Mouse (Mus musculus) megakaryocyte, embryonic 14.5 days (primary cell): ENCODE results near the gene Gpr3.

Experiments
- FLI1 ChIP-seq: IDR thresholded peaks from 2 replicates; pipeline ENCODE4 v1.6.1; 2012; ENCODE audit warnings: low read length, inconsistent platforms, mixed read lengths
- GATA1 ChIP-seq: IDR thresholded peaks from 3 replicates; pipeline ENCODE4 v1.6.1; 2012; ENCODE audit warnings: mixed read lengths, low read length, inconsistent platforms, borderline replicate concordance

DNA sequence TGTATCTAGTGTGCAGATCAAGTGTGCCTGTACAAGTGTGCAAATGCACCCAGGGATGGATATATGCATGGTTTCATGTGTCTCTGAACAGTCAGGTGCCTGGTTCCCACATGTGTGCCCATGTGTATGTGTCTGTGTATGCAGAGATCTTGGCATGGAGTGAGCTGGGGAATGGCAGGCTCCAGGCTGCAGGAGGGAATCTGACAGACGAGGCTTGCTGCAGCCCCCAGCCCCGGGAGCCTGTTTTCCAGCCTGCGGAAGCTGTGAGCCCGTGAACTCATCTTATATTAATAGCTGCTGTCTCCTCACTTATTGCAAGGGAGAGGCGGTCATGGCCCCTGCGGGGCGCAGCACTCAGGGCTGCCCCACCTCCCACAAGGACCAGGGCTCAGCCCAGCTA lies 8.0 kb downstream of the Gpr3 start:
- TF ChIP-seq GATA1 (no peak), FLI1 (no peak)
